21 mouse cellular contexts compared by ENCODE assay signal in genomic region chr3:100106736-100107135, GRCm38 (mm10). TPM values are rescaled to one million over a fixed set of nuclear protein-coding genes. Genes with fewer than 3 reads are reported as not detected.
DNase-seq lines count a peak whose midpoint lies in the region; ATAC-seq lines count a peak whose summit lies in the region.
"Had no signal": no experiment of that assay in that cellular context is flagged by ENCODE, and none has a peak within 500 bp of the region (broad histone marks: within the 10 kb centered on the region; RNA-seq: fewer than 3 reads in every experiment).

No protein-coding gene starts in this region.

- no peak overlapping the region for H3K9ac ChIP-seq in midbrain, embryonic 14.5 days (replicated peaks; ENCODE audit: low read length)
- H3K9ac ChIP-seq in midbrain, embryonic 11.5 days (ENCODE audit: low read length) = no peak overlapping the region
- H3K9ac ChIP-seq: embryonic facial prominence, embryonic 15.5 days; forebrain, embryonic 12.5 days had no signal

- H3K27me3 ChIP-seq in midbrain, embryonic 14.5 days (ENCODE audit: control insufficient read depth, insufficient read depth, low read length) = no peaks in the 10 kb centered on the region
- H3K27me3 ChIP-seq in midbrain, embryonic 11.5 days (ENCODE audit: control insufficient read depth, insufficient read depth, low read length) = no peaks in the 10 kb centered on the region
- H3K27me3 ChIP-seq: embryonic facial prominence, embryonic 15.5 days; forebrain, embryonic 12.5 days; megakaryocyte, embryonic 14.5 days had no signal

- H3K4me1 ChIP-seq in midbrain, embryonic 14.5 days (ENCODE audit: control insufficient read depth, insufficient read depth, low read length) = no peaks in the 10 kb centered on the region
- no peaks in the 10 kb centered on the region for H3K4me1 ChIP-seq in midbrain, embryonic 11.5 days (ENCODE audit: control insufficient read depth, insufficient read depth, low read length)
- H3K4me1 ChIP-seq: embryonic facial prominence, embryonic 15.5 days; forebrain, embryonic 12.5 days; megakaryocyte, embryonic 14.5 days had no signal

- H3K4me3 ChIP-seq in midbrain, embryonic 14.5 days (replicated peaks; ENCODE audit: low read depth, low read length) = no peak overlapping the region
- no peak overlapping the region for H3K4me3 ChIP-seq in midbrain, embryonic 11.5 days (ENCODE audit: low read depth, low read length)
- H3K4me3 ChIP-seq: embryonic facial prominence, embryonic 15.5 days; forebrain, embryonic 12.5 days; megakaryocyte, embryonic 14.5 days had no signal

- DNase-seq in adrenal gland, postnatal 14 days = peak; percentile 9
- DNase-seq in adrenal gland, postnatal 25 days = no peak
- peak; percentile 2 for DNase-seq in midbrain, embryonic 14.5 days
- DNase-seq in midbrain, embryonic 11.5 days (ENCODE audit: low spot score, missing footprints) = no peak
- DNase-seq in cerebellum, postnatal 10 days = peak; percentile 77 to 83
- no peak for DNase-seq in layer of hippocampus, postnatal 36 days
- no peak for DNase-seq in gastrocnemius, postnatal 36 days
- DNase-seq: adrenal gland, adult 8-10 months; gastrocnemius, postnatal 10 days; kidney, adult 2 months; kidney, postnatal 25 days; lung, adult 2 months; thymus, postnatal 14 days had no signal

- intact Hi-C loops in gastrocnemius, postnatal 36 days (cut with DNase I) = no loop called here

- WGBS in midbrain, embryonic 14.5 days = 88% methylated on average over 2 of the region's 2 CpGs
- WGBS in midbrain, embryonic 11.5 days = 81% methylated on average over 2 of the region's 2 CpGs

- ATAC-seq in midbrain, embryonic 14.5 days (ENCODE audit: low FRiP score, low TSS enrichment) = no peak
- ATAC-seq in midbrain, embryonic 11.5 days (ENCODE audit: low FRiP score) = no peak
- ATAC-seq: CD4-positive, CD25-positive, alpha-beta regulatory T cell, adult 4 months; inflammation-experienced regulatory T-cells, adult 6 months; Patski had no signal

- H3K9me3 ChIP-seq in midbrain, embryonic 14.5 days (ENCODE audit: control insufficient read depth, low read length) = no peaks in the 10 kb centered on the region
- no peaks in the 10 kb centered on the region for H3K9me3 ChIP-seq in midbrain, embryonic 11.5 days (ENCODE audit: control insufficient read depth, low read length)
- H3K9me3 ChIP-seq: embryonic facial prominence, embryonic 15.5 days; forebrain, embryonic 12.5 days; megakaryocyte, embryonic 14.5 days had no signal

- no peak overlapping the region for H3K27ac ChIP-seq in midbrain, embryonic 14.5 days (replicated peaks; ENCODE audit: low read depth, low read length)
- H3K27ac ChIP-seq in midbrain, embryonic 11.5 days (ENCODE audit: low read depth, low read length) = no peak overlapping the region
- H3K27ac ChIP-seq: embryonic facial prominence, embryonic 15.5 days; forebrain, embryonic 12.5 days; stomach, postnatal 0 days had no signal

- H3K4me2 ChIP-seq in midbrain, embryonic 14.5 days (ENCODE audit: low read length) = no peak overlapping the region
- H3K4me2 ChIP-seq in midbrain, embryonic 11.5 days = no peak overlapping the region
- H3K4me2 ChIP-seq: embryonic facial prominence, embryonic 15.5 days; forebrain, embryonic 12.5 days; liver, embryonic 11.5 days had no signal

- H3K36me3 ChIP-seq in midbrain, embryonic 14.5 days (ENCODE audit: control insufficient read depth, insufficient read depth, low read length) = no peaks in the 10 kb centered on the region
- no peaks in the 10 kb centered on the region for H3K36me3 ChIP-seq in midbrain, embryonic 11.5 days (ENCODE audit: control insufficient read depth, insufficient read depth, low read length)
- H3K36me3 ChIP-seq: embryonic facial prominence, embryonic 15.5 days; forebrain, embryonic 12.5 days had no signal

RNA-seq across cellular contexts. Expression of gene Gdap2, which starts 55.4 kb away (rescaled TPM):
- 19.2 and 24.9 TPM in 2 replicates for total RNA-seq in adrenal gland, postnatal 14 days (2021)
- 15.2 and 17.1 TPM in 2 replicates for total RNA-seq in adrenal gland, postnatal 25 days (2021)
- polyA plus RNA-seq in midbrain, embryonic 14.5 days (2014; fragmentation: Nextera tagmentation; extraction: Ambion mirVana) = 43.1 and 44.9 TPM in 2 replicates
- 39.2 and 46.6 TPM in 2 replicates for polyA plus RNA-seq in midbrain, embryonic 11.5 days (2014; fragmentation: Nextera tagmentation; extraction: Ambion mirVana)
- total RNA-seq in layer of hippocampus, postnatal 36 days (2021) = 10 to 100 TPM; 39.9 to 44.1 TPM
- 1 to 10 TPM; 5.6 to 6.4 TPM for total RNA-seq in gastrocnemius, postnatal 36 days (2021)

RNA-seq across cellular contexts. Expression of gene Wdr3, which starts 55.5 kb away (rescaled TPM):
- total RNA-seq in adrenal gland, postnatal 14 days (2021) = 23.0 and 23.9 TPM in 2 replicates
- total RNA-seq in adrenal gland, postnatal 25 days (2021) = 30.9 and 31.3 TPM in 2 replicates
- 29.0 and 37.2 TPM in 2 replicates for polyA plus RNA-seq in midbrain, embryonic 14.5 days (2014; fragmentation: Nextera tagmentation; extraction: Ambion mirVana)
- 64.4 and 65.5 TPM in 2 replicates for polyA plus RNA-seq in midbrain, embryonic 11.5 days (2014; fragmentation: Nextera tagmentation; extraction: Ambion mirVana)
- 10 to 100 TPM; 20.7 to 24.7 TPM for total RNA-seq in layer of hippocampus, postnatal 36 days (2021)
- 1 to 10 TPM; 7.1 to 9.8 TPM for total RNA-seq in gastrocnemius, postnatal 36 days (2021)

Comparison
In these comparisons a context has a peak if more than half of its experiments do, and no peak if none do; other contexts are left out.
1. DNase-seq: peak in adrenal gland, postnatal 14 days (single experiment), midbrain, embryonic 14.5 days (single experiment) and cerebellum, postnatal 10 days (2 of 2); none in adrenal gland, postnatal 25 days (single experiment), midbrain, embryonic 11.5 days (single experiment), layer of hippocampus, postnatal 36 days (0 of 2) and gastrocnemius, postnatal 36 days (0 of 2).